Mouse (Mus musculus): ENCODE measurements around the gene Rps6kc1. TPM values are rescaled to one million over a fixed set of nuclear protein-coding genes. Genes with fewer than 3 reads are reported as not detected.

Gene Rps6kc1
- polyA plus RNA-seq, 1 experiment = 7.4 TPM

- 86% methylated on average over 8 of the region's 8 CpGs for WGBS
- Histone ChIP-seq H3K36me3 (ENCODE audit: control insufficient read depth, insufficient read depth, low read length) (no peaks in the 10 kb centered on the region), H3K27me3 (ENCODE audit: control insufficient read depth, insufficient read depth, low read length) (no peaks in the 10 kb centered on the region), H3K4me1 (replicated peaks; ENCODE audit: control insufficient read depth, insufficient read depth, low read length) (0 out of 2 replicates have a peak, but pooled peaks cover 2% of the 10 kb centered on the region), H3K27ac (ENCODE audit: control insufficient read depth, insufficient read depth, low read length) (no peak overlapping the region), H3K4me3 (ENCODE audit: control insufficient read depth, insufficient read depth, low read length) (no peak overlapping the region)
- TF ChIP-seq CTCF (IDR thresholded peaks at IDR 0.05; ENCODE audit: borderline replicate concordance, control insufficient read depth, extremely low read depth, insufficient read depth, low read length, poor library complexity) (no peak), POLR2A (IDR thresholded peaks at IDR 0.05; ENCODE audit: control insufficient read depth, extremely low read depth, insufficient read depth, low read length, poor library complexity) (no peak)
- no peak for DNase-seq
These were observed 159.6 kb downstream of the Rps6kc1 start for GRCm38 (mm10) chr1:190751794-190752570.

GRCm38 (mm10) chr1:190748937-190749336 lies 162.6 kb downstream of the Rps6kc1 start:
- no peak overlapping the region for H3K27ac ChIP-seq (ENCODE audit: control insufficient read depth, insufficient read depth, low read length)
- H3K36me3 ChIP-seq (ENCODE audit: control insufficient read depth, insufficient read depth, low read length) = no peaks in the 10 kb centered on the region
- 94% methylated on average over 10 of the region's 10 CpGs for WGBS
- H3K4me3 ChIP-seq (ENCODE audit: control insufficient read depth, insufficient read depth, low read length) = no peak overlapping the region
- DNase-seq = no peak
- TF ChIP-seq CTCF (IDR thresholded peaks at IDR 0.05; ENCODE audit: borderline replicate concordance, control insufficient read depth, extremely low read depth, insufficient read depth, low read length, poor library complexity) (no peak), POLR2A (IDR thresholded peaks at IDR 0.05; ENCODE audit: control insufficient read depth, extremely low read depth, insufficient read depth, low read length, poor library complexity) (no peak)
- H3K4me1 ChIP-seq (replicated peaks; ENCODE audit: control insufficient read depth, insufficient read depth, low read length) = no peaks in the 10 kb centered on the region
- no peaks in the 10 kb centered on the region for H3K27me3 ChIP-seq (ENCODE audit: control insufficient read depth, insufficient read depth, low read length)

- TF ChIP-seq POLR2A (IDR thresholded peaks at IDR 0.05; ENCODE audit: control insufficient read depth, extremely low read depth, insufficient read depth, low read length, poor library complexity) (no peak), CTCF (IDR thresholded peaks at IDR 0.05; ENCODE audit: borderline replicate concordance, control insufficient read depth, extremely low read depth, insufficient read depth, low read length, poor library complexity) (no peak)
- 85% methylated on average over 5 of the region's 5 CpGs for WGBS
- DNase-seq = no peak
- Histone ChIP-seq H3K27me3 (ENCODE audit: control insufficient read depth, insufficient read depth, low read length) (no peaks in the 10 kb centered on the region), H3K4me1 (replicated peaks; ENCODE audit: control insufficient read depth, insufficient read depth, low read length) (no peaks in the 10 kb centered on the region), H3K27ac (ENCODE audit: control insufficient read depth, insufficient read depth, low read length) (no peak overlapping the region), H3K36me3 (ENCODE audit: control insufficient read depth, insufficient read depth, low read length) (no peaks in the 10 kb centered on the region), H3K4me3 (ENCODE audit: control insufficient read depth, insufficient read depth, low read length) (no peak overlapping the region)
These were observed 170.1 kb downstream of the Rps6kc1 start for GRCm38 (mm10) chr1:190741421-190741820.

- 88% methylated on average over 6 of the region's 6 CpGs for WGBS
- no peak for DNase-seq
- Histone ChIP-seq H3K36me3 (ENCODE audit: control insufficient read depth, insufficient read depth, low read length) (no peaks in the 10 kb centered on the region), H3K4me3 (ENCODE audit: control insufficient read depth, insufficient read depth, low read length) (no peak overlapping the region), H3K27ac (ENCODE audit: control insufficient read depth, insufficient read depth, low read length) (no peak overlapping the region), H3K27me3 (ENCODE audit: control insufficient read depth, insufficient read depth, low read length) (no peaks in the 10 kb centered on the region), H3K4me1 (replicated peaks; ENCODE audit: control insufficient read depth, insufficient read depth, low read length) (no peaks in the 10 kb centered on the region)
- no peak for TF ChIP-seq CTCF (IDR thresholded peaks at IDR 0.05; ENCODE audit: borderline replicate concordance, control insufficient read depth, extremely low read depth, insufficient read depth, low read length, poor library complexity)
These were observed 178.8 kb downstream of the Rps6kc1 start for GRCm38 (mm10) chr1:190732803-190733202.

GRCm38 (mm10) chr1:190729516-190730088 lies 182.0 kb downstream of the Rps6kc1 start:
- TF ChIP-seq POLR2A (IDR thresholded peaks at IDR 0.05; ENCODE audit: control insufficient read depth, extremely low read depth, insufficient read depth, low read length, poor library complexity) = no peak
- TF ChIP-seq CTCF (IDR thresholded peaks at IDR 0.05; ENCODE audit: borderline replicate concordance, control insufficient read depth, extremely low read depth, insufficient read depth, low read length, poor library complexity) = no peak
- Histone ChIP-seq H3K4me1 (replicated peaks; ENCODE audit: control insufficient read depth, insufficient read depth, low read length) (no peaks in the 10 kb centered on the region), H3K36me3 (ENCODE audit: control insufficient read depth, insufficient read depth, low read length) (no peaks in the 10 kb centered on the region), H3K27me3 (ENCODE audit: control insufficient read depth, insufficient read depth, low read length) (no peaks in the 10 kb centered on the region), H3K4me3 (ENCODE audit: control insufficient read depth, insufficient read depth, low read length) (no peak overlapping the region), H3K27ac (ENCODE audit: control insufficient read depth, insufficient read depth, low read length) (no peak overlapping the region)
- 96% methylated on average over 7 of the region's 7 CpGs for WGBS
- no peak for DNase-seq

GRCm38 (mm10) chr1:190728111-190728651 lies 183.4 kb downstream of the Rps6kc1 start:
- Histone ChIP-seq H3K4me1 (replicated peaks; ENCODE audit: control insufficient read depth, insufficient read depth, low read length) (no peaks in the 10 kb centered on the region), H3K27me3 (ENCODE audit: control insufficient read depth, insufficient read depth, low read length) (no peaks in the 10 kb centered on the region), H3K27ac (ENCODE audit: control insufficient read depth, insufficient read depth, low read length) (no peak overlapping the region), H3K36me3 (ENCODE audit: control insufficient read depth, insufficient read depth, low read length) (no peaks in the 10 kb centered on the region), H3K4me3 (ENCODE audit: control insufficient read depth, insufficient read depth, low read length) (no peak overlapping the region)
- DNase-seq = no peak
- WGBS = 92% methylated on average over 4 of the region's 4 CpGs
- TF ChIP-seq POLR2A (IDR thresholded peaks at IDR 0.05; ENCODE audit: control insufficient read depth, extremely low read depth, insufficient read depth, low read length, poor library complexity) (no peak), CTCF (IDR thresholded peaks at IDR 0.05; ENCODE audit: borderline replicate concordance, control insufficient read depth, extremely low read depth, insufficient read depth, low read length, poor library complexity) (no peak)

Measured in thymus, adult 2 months (tissue).